Mouse (Mus musculus): ENCODE data around the gene Alpl. TPM values are rescaled to one million over a fixed set of nuclear protein-coding genes. Genes with fewer than 3 reads are reported as not detected.
A peak's percentile ranks its signal among the peaks of the same experiment; 100 is the strongest.

Alpl gene
- polyA plus RNA-seq, 1 experiment from 2014 or later, result 43.5 TPM

- Histone ChIP-seq H3K4me3 (no peak overlapping the region), H3K9ac (no peak overlapping the region), H3K4me2 (no peak overlapping the region), H3K36me3 (no peaks in the 10 kb centered on the region), H3K9me3 (no peaks in the 10 kb centered on the region), H3K4me1 (peaks cover 15% of the 10 kb centered on the region), H3K27me3 (no peaks in the 10 kb centered on the region), H3K27ac (no peak overlapping the region)
- WGBS, result 73% methylated on average over 17 of the region's 17 CpGs
- no peak for ATAC-seq (ENCODE audit: insufficient number of reproducible peaks, low FRiP score, low TSS enrichment, low read depth)
Observed at GRCm38 (mm10) chr4:137778397-137779184, 17.6 kb downstream of the Alpl start.

GRCm38 (mm10) chr4:137777866-137778265, 18.3 kb downstream of the Alpl start:
- Histone ChIP-seq H3K9ac (no peak overlapping the region), H3K27me3 (no peaks in the 10 kb centered on the region), H3K4me1 (peaks cover 16% of the 10 kb centered on the region), H3K4me3 (no peak overlapping the region), H3K4me2 (no peak overlapping the region), H3K9me3 (no peaks in the 10 kb centered on the region), H3K27ac (no peak overlapping the region), H3K36me3 (no peaks in the 10 kb centered on the region)
- 86% methylated on average over 4 of the region's 4 CpGs for WGBS
- no peak for ATAC-seq (ENCODE audit: insufficient number of reproducible peaks, low FRiP score, low TSS enrichment, low read depth)

- H3K9ac ChIP-seq, result no peak overlapping the region
- 83% methylated on average over 6 of the region's 6 CpGs for whole genome bisulfite sequencing
- H3K4me1 ChIP-seq, result peaks cover 27% of the 10 kb centered on the region
- H3K4me3 ChIP-seq, result no peak overlapping the region
- H3K36me3 ChIP-seq, result no peaks in the 10 kb centered on the region
- no peaks in the 10 kb centered on the region for H3K27me3 ChIP-seq
- no peak overlapping the region for H3K4me2 ChIP-seq
- H3K27ac ChIP-seq, result peak overlapping the region; percentile 8; the same call in 1 of the 2 replicates
- ATAC-seq (ENCODE audit: insufficient number of reproducible peaks, low FRiP score, low TSS enrichment, low read depth), result no peak
- H3K9me3 ChIP-seq, result no peaks in the 10 kb centered on the region
Observed at GRCm38 (mm10) chr4:137774505-137774904, 21.7 kb downstream of the Alpl start.

- no peaks in the 10 kb centered on the region for H3K36me3 ChIP-seq
- H3K27ac ChIP-seq, result peak overlapping the region; percentile 34
- no peak overlapping the region for H3K9ac ChIP-seq
- 32% methylated on average over 5 of the region's 5 CpGs for whole genome bisulfite sequencing
- ATAC-seq (ENCODE audit: insufficient number of reproducible peaks, low FRiP score, low TSS enrichment, low read depth), result peak; percentile 62; the same call in 1 of the 2 replicates
- H3K9me3 ChIP-seq, result no peaks in the 10 kb centered on the region
- peaks cover 27% of the 10 kb centered on the region for H3K4me1 ChIP-seq
- H3K27me3 ChIP-seq, result no peaks in the 10 kb centered on the region
- no peak overlapping the region for H3K4me3 ChIP-seq
- no peak overlapping the region for H3K4me2 ChIP-seq
Observed at GRCm38 (mm10) chr4:137774013-137774412, 22.2 kb downstream of the Alpl start.

GRCm38 (mm10) chr4:137773369-137773899, 22.8 kb downstream of the Alpl start:
- Histone ChIP-seq H3K4me2 (no peak overlapping the region), H3K9ac (no peak overlapping the region), H3K27ac (peak overlapping the region; percentile 34; the same call in 1 of the 2 replicates), H3K4me1 (peaks cover 30% of the 10 kb centered on the region), H3K4me3 (no peak overlapping the region), H3K27me3 (no peaks in the 10 kb centered on the region), H3K9me3 (no peaks in the 10 kb centered on the region), H3K36me3 (no peaks in the 10 kb centered on the region)
- ATAC-seq (ENCODE audit: insufficient number of reproducible peaks, low FRiP score, low TSS enrichment, low read depth), result no peak
- 21% methylated on average over 2 of the region's 2 CpGs for WGBS

- no peak for ATAC-seq (ENCODE audit: insufficient number of reproducible peaks, low FRiP score, low TSS enrichment, low read depth)
- 84% methylated on average over 16 of the region's 16 CpGs for WGBS
- Histone ChIP-seq H3K36me3 (no peaks in the 10 kb centered on the region), H3K9ac (no peak overlapping the region), H3K9me3 (no peaks in the 10 kb centered on the region), H3K4me2 (no peak overlapping the region), H3K4me1 (peaks cover 30% of the 10 kb centered on the region), H3K27me3 (no peaks in the 10 kb centered on the region), H3K27ac (no peak overlapping the region), H3K4me3 (no peak overlapping the region)
Observed at GRCm38 (mm10) chr4:137772438-137773056, 23.6 kb downstream of the Alpl start.

GRCm38 (mm10) chr4:137771749-137772148, 24.4 kb downstream of the Alpl start:
- Histone ChIP-seq H3K4me2 (no peak overlapping the region), H3K9me3 (no peaks in the 10 kb centered on the region), H3K9ac (no peak overlapping the region), H3K36me3 (no peaks in the 10 kb centered on the region), H3K27ac (no peak overlapping the region), H3K4me3 (no peak overlapping the region), H3K4me1 (peaks cover 30% of the 10 kb centered on the region), H3K27me3 (no peaks in the 10 kb centered on the region)
- no peak for ATAC-seq (ENCODE audit: insufficient number of reproducible peaks, low FRiP score, low TSS enrichment, low read depth)
- WGBS, result 73% methylated on average over 3 of the region's 3 CpGs

- Histone ChIP-seq H3K4me1 (peaks cover 36% of the 10 kb centered on the region), H3K9me3 (no peaks in the 10 kb centered on the region), H3K4me3 (no peak overlapping the region), H3K36me3 (no peaks in the 10 kb centered on the region), H3K4me2 (no peak overlapping the region), H3K27ac (no peak overlapping the region), H3K27me3 (no peaks in the 10 kb centered on the region), H3K9ac (no peak overlapping the region)
- 48% methylated on average over 14 of the region's 14 CpGs for WGBS
- peak; percentile 48; the same call in 1 of the 2 replicates for ATAC-seq (ENCODE audit: insufficient number of reproducible peaks, low FRiP score, low TSS enrichment, low read depth)
Observed at GRCm38 (mm10) chr4:137770901-137771612, 25.1 kb downstream of the Alpl start.

- Histone ChIP-seq H3K36me3 (no peaks in the 10 kb centered on the region), H3K27ac (no peak overlapping the region), H3K9ac (no peak overlapping the region), H3K9me3 (no peaks in the 10 kb centered on the region), H3K4me1 (peaks cover 45% of the 10 kb centered on the region), H3K27me3 (no peaks in the 10 kb centered on the region), H3K4me3 (no peak overlapping the region), H3K4me2 (no peak overlapping the region)
- ATAC-seq (ENCODE audit: insufficient number of reproducible peaks, low FRiP score, low TSS enrichment, low read depth), result no peak
- WGBS, result 38% methylated on average over 7 of the region's 7 CpGs
Observed at GRCm38 (mm10) chr4:137769635-137770034, 26.5 kb downstream of the Alpl start.

- H3K36me3 ChIP-seq, result no peaks in the 10 kb centered on the region
- 71% methylated on average over 6 of the region's 6 CpGs for WGBS
- H3K4me3 ChIP-seq, result no peak overlapping the region
- peaks cover 40% of the 10 kb centered on the region for H3K4me1 ChIP-seq
- H3K9me3 ChIP-seq, result no peaks in the 10 kb centered on the region
- 0 out of 2 replicates have a peak overlapping the region, but pooled peaks have one; percentile 0 for H3K27ac ChIP-seq
- no peak overlapping the region for H3K4me2 ChIP-seq
- ATAC-seq (ENCODE audit: insufficient number of reproducible peaks, low FRiP score, low TSS enrichment, low read depth), result no peak
- no peak overlapping the region for H3K9ac ChIP-seq
- H3K27me3 ChIP-seq, result no peaks in the 10 kb centered on the region
Observed at GRCm38 (mm10) chr4:137768831-137769230, 27.4 kb downstream of the Alpl start.

- Histone ChIP-seq H3K27me3 (no peaks in the 10 kb centered on the region), H3K4me1 (peaks cover 36% of the 10 kb centered on the region), H3K27ac (0 out of 2 replicates have a peak overlapping the region, but pooled peaks have one; percentile 0), H3K9me3 (no peaks in the 10 kb centered on the region), H3K4me3 (no peak overlapping the region), H3K9ac (no peak overlapping the region), H3K4me2 (no peak overlapping the region), H3K36me3 (no peaks in the 10 kb centered on the region)
- ATAC-seq (ENCODE audit: insufficient number of reproducible peaks, low FRiP score, low TSS enrichment, low read depth), result no peak
- WGBS, result 75% methylated on average over 5 of the region's 5 CpGs
Observed at GRCm38 (mm10) chr4:137768381-137768780, 27.8 kb downstream of the Alpl start.
